Mouse (Mus musculus): ENCODE measurements around the gene Dnah3.

The Dnah3 gene

GRCm38 (mm10) chr7:120095180-120095579 lies at the start of gene Dnah3:
TSS of gene Dnah3 (minus strand) at chr7:120095280.
- no peak for DNase-seq (ENCODE audit: low spot score in 2 of 2)

- no peak for DNase-seq (ENCODE audit: low spot score in 2 of 2)
Measured at GRCm38 (mm10) chr7:120142743-120143142, 47.7 kb upstream of the Dnah3 start.

DNA sequence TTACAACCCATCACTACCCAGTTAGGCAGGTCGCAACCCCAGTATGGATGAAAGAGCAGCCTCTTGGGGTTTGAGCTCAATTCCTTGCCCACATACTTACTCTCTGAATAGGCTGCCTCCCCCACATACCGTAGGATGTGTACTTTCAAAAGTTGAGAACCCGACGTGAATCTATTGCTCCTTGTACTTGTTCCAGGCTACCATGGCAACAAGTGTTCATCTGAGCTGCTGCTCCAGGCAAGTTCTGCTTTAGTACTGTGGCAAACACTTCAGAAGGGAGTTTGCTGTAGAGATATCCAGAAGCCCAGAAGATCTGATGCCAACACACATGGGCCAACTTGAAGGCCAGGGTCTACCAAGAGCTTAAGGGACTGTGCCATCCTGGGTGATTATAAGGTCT lies 33.9 kb upstream of the Dnah3 start:
- DNase-seq (ENCODE audit: low spot score in 2 of 2), result no peak

DNA sequence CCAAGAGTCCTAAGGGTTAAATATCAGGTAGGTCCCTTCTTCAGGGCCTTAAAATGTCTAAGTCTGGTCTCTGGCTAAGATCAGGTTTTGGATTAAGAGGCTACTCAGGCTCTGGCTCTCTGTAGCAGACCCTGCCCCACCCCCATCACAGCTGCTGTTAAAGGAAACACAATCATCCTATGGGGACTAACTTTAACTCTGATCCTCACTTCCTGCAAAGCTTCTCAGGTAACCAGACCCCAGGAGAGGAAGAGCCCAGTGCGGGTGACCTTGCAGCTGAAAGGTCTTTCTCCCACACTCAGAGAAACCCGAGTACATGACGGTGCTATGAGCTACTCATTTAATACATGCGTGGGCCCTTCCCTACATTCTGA lies 32.6 kb upstream of the Dnah3 start:
- DNase-seq (ENCODE audit: low spot score in 2 of 2), result no peak

DNA sequence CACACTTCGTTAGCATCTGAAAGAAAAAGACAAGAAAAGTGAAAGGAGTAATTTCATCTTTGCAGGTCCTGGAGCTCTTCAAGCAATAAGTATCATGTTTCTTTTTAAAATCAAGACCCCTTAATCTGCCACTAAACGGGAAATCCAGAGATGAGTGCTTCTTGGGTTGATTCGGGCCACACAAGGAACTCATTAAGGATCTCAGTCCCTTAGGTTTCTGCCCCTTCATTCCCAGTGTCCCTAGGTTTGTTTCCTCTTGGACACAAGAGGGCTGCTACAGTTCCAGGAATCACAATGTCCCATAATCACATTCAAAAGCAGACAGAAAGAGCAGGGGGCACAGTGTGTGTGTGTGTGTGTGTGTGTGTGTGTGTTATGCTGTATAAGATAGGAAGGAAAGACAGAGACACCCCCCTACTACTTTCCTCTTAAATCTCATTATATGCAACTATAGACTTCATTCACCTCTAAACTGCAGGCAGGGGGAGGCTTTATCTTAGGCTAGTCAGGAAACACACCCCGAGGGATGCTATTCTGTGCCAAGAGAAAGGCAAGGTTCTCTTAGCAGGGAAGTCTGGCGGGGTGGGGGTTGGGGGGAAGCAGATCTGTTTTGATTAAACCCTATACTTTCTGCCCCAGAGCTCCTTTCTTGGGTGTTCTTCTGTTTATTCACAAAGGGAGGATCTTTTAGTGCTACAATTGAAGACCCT lies 32.1 kb upstream of the Dnah3 start:
- DNase-seq (ENCODE audit: low spot score in 2 of 2), result no peak

GRCm38 (mm10) chr7:120124844-120125243 lies 29.8 kb upstream of the Dnah3 start:
- DNase-seq (ENCODE audit: low spot score in 2 of 2), result peak; percentile 73 to 74

DNA sequence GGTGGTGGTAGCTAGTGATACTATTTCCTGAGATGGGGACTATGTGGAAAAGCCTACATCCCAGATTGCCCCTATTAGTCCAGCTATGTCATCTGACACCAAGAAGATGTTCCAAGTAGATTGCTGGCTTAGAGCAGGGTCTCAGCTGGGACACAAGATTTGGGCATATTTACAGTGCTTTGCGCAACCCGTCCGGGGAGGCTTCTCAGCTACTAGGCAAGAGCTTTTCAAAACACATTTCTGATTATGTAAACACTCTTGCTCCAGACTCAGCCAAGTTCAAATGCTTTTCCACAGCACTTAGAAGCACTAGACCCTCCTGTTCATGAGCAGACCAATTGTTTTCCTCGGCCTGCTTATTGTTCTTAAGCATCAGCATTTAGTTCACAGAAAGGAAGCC lies 28.7 kb upstream of the Dnah3 start:
- DNase-seq (ENCODE audit: low spot score in 2 of 2), result peak; percentile 57 to 61

GRCm38 (mm10) chr7:120117529-120117928 lies 22.4 kb upstream of the Dnah3 start:
- no peak for DNase-seq (ENCODE audit: low spot score in 2 of 2)

DNA sequence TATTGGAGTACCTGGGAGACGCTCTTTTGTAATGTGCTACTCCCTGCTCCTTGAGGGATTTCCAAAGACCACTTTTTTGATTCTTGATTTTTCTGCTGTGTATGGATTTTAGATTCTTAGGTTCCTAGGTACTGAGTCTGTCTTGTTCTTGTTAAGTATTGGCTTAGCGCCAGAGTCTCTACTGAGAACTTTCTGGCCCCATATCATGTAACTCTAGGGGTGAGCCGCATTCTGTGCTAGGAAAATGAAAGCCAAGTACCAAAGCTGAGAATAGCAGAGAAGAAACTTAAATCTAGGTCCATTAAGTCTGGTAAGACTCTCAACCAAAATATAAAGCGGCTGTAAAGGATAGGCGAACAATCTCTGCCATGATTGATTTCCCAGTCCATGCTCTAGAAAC lies 21.9 kb upstream of the Dnah3 start:
- DNase-seq (ENCODE audit: low spot score in 2 of 2), result no peak

DNA sequence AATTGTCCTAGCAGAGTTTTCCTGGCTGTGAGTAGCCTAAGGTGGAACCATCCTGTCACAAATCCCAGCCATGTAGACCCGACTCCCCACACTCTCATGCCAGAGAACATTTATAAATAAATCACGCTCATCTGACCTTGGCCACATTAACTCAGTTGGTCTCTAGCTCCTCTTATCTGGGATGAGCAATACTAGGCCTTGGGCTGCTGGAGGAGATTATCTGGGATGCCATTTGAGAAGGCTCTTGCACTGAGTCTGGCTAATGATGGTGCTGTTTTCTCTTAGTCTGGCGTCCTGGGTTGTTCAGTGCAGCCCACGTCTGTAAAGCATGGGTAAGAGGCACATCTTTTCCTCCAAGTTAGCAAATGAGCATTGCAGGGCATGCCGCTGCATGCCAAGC lies 14.6 kb upstream of the Dnah3 start:
- no peak for DNase-seq (ENCODE audit: low spot score in 2 of 2)

- DNase-seq (ENCODE audit: low spot score in 2 of 2), result peak in 1 of 2 experiments; percentile 32
Measured at GRCm38 (mm10) chr7:120106356-120106755, 11.3 kb upstream of the Dnah3 start.

DNA sequence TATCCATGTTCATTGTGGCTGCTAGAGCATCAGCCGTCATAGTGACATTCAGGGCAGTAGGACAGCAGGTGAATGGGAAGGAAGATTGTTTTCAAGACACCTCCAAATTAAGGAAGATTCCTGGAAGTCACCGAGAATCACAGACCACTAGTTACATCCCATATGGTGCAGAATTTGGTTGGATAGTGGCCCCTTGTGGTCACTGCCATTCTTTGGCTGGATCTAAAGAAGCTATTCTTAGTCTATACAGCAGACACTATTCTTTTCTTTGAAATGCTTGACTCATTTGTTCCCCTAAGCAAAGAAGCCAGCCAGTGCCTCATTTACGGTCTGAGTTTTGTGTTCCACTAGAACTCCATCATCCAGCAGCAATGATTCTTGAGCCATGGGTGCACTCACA lies 9.9 kb upstream of the Dnah3 start:
- DNase-seq (ENCODE audit: low spot score in 2 of 2), result no peak

GRCm38 (mm10) chr7:120103019-120103567 lies 8.0 kb upstream of the Dnah3 start:
- DNase-seq (ENCODE audit: low spot score in 2 of 2), result peak in 1 of 2 experiments; percentile 34

DNA sequence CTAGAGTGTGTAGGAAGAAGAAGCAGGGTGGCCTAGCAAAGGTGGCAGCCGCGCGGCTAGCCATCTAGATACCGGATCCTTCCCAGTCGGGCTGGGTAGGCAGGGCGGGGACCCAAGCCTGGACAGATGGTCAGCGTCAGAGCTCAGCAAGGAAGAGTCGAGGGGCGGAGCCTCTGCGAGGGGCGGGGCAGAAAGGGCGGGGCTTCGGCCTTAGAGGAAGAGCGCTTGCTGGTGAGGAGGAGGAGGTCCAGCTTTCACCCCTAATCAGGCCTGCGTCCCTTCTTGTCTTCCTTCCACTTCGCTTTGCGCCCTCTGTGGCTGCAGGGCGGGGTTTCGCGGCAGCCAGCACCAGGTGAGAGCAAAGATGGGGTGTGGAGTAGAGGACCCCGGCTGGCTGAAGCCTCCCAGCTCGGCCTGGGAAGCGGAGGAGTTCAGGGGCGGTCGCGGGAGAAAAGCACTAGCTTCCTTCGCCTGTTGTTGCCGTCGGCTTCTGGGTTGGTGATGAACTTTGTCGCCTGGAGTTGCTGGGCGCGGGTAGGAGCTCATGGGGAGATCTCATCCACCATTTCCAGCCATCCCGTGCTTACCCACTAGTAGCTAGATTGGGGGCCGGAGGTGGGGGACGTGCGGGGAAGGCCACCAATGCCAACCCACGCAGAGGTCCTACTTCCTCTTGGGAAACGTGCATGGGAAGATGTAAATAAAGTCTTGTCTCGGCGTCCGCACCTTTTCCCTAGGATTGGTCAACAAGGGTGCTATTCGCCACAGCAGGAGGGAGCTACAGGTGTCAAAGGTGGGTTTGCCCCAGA lies 7.3 kb upstream of the Dnah3 start, which contains the start of gene Tmem159:
Gene Tmem159, plus strand, starts transcription at position 190 of the 809 bp plus-strand sequence.
- peak; percentile 90 to 93 for DNase-seq (ENCODE audit: low spot score in 2 of 2)

DNA sequence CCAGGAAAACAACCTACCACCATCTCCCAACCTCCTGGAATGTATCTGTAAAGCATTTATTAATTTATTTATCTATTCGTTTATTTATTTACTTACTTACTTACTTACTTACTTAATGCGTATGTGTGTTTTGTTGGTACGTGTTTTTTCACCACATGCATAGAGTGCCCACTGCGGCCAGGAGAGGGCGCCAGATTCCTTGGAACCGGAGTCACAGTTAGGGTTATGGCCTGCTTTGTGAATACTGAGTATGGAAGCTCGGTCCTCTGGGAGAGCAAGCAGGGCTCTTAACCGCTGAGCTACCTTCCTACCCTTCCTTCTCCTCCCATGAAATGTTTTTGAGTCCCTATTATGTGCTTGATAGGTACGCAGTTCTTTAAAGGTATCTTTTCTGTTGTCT lies 3.3 kb upstream of the Dnah3 start:
- DNase-seq (ENCODE audit: low spot score in 2 of 2), result peak; percentile 33 to 63

DNA sequence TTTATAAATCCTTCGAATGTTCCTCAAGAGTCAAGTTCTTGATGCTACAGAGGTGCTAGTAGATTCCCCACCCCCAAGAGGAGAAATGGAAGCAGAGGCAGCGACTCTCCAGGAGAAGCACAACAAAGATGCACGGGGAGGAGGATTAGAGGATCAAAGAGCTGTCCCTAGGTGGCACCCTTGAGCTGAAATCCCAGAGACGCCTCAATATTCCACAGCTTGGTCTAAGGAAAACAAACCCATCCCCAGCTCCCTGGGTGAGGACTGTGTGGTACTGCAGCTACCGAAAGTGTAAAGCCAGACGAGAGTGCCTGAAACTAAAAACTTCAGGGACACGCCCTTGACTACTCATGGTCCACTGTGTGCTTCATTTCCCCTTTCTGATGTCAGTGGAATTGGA lies 2.8 kb upstream of the Dnah3 start:
- peak; percentile 30 to 62 for DNase-seq (ENCODE audit: low spot score in 2 of 2)

DNA sequence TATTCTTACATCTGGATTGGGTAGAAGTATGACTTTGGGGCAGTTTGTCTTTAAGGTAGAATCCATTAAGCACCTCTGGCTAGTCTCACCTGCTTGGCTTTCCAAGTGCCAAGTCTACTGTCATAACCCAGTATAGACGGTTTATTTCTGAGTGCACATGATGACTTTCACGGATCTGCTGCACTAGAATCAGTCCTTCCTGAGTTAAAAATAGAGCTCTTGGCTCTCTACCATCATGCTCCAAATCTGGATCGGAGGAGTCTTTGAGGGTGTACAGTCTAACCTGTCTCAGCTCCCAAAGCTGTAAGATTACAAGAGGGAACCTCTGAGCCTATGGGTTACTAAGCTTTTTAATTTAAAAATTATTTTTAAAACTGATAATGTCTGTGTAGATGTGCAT lies 864 bp downstream of the Dnah3 start:
- no peak for DNase-seq (ENCODE audit: low spot score in 2 of 2)

DNA sequence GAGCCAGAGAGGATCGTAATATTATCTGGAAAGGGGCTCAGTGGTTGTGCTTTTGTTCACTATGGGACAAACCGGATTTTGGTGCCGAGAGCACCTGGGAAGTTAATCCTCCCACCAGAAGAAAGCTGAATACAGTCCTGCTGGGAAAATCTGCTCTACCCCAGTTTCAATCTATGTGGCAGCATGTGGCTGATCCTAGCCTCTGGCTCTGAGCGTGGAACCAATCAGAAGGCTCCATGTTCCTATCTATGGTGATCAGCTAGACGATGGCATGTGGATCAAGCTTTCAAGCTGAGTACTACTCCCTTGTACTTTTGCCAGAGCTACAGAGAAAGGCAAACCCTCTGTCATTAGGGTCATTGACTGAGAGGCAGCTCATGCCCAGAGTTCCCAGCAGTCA lies 2.0 kb downstream of the Dnah3 start:
- no peak for DNase-seq (ENCODE audit: low spot score in 2 of 2)

GRCm38 (mm10) chr7:120080177-120080576 lies 14.9 kb downstream of the Dnah3 start:
- no peak for DNase-seq (ENCODE audit: low spot score in 2 of 2)

DNA sequence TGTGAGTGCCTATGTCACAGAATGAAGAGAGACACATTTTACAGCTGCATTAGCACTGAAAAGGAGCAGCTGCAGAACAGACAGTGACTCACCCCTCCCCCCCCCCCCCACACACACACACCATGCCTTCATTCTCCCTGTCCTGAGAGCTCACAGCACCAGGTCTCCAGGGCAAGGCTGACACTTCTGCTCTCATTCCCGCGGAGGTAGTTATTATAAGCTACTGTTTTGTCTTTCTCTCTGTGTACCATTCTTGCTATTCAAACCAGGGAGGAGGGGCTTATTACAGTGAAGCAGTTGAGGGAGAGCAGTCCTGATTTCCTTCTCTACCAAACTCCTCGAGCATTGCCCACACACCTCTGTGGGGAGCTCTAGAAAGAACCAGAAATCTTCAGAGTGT lies 25.9 kb downstream of the Dnah3 start:
- no peak for DNase-seq (ENCODE audit: low spot score in 2 of 2)

DNA sequence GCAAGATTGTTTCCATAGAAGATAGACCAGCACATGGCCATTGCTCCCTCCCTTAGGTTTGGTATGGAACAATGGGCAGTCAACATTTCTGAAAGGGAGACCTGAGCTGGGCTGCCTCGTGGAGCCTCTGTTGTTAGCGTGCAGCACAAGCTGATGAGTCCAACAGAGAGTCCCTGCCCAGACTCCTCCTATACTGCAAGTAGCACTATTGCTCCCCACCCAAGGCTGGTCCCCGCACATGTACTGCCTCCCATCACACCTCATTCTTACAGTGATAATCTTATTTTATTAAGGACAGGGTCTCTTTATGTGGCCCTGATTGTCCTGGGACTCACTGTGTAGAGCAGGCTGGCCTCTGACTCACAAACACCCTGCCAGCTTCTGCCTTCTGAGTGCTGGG lies 27.0 kb downstream of the Dnah3 start:
- no peak for DNase-seq (ENCODE audit: low spot score in 2 of 2)

GRCm38 (mm10) chr7:120064045-120064444 lies 31.0 kb downstream of the Dnah3 start:
- no peak for DNase-seq (ENCODE audit: low spot score in 2 of 2)

GRCm38 (mm10) chr7:120055479-120055878 lies 39.6 kb downstream of the Dnah3 start:
- no peak for DNase-seq (ENCODE audit: low spot score in 2 of 2)

Measured in heart, adult 9 months (tissue).